Mouse (Mus musculus) forebrain, embryonic 13.5 days (tissue): Measurements from ENCODE around the gene Car6. TPM values are rescaled to one million over a fixed set of nuclear protein-coding genes. Genes with fewer than 3 reads are reported as not detected.

Experiments
- ATAC-seq: fragments of 200-750 bp; cut with Nextera tagmentation; 2 replicates; pipeline ENCODE4 v1.8.0; 2017
- H3K27ac ChIP-seq: fragments of 300-500 bp; sonication (generic); 2 replicates; pipeline ENCODE4 v1.5.1; 2015; ENCODE audit warnings: inconsistent platforms, mild to moderate bottlenecking, moderate library complexity
- H3K27me3 ChIP-seq: fragments of 300-500 bp; sonication (generic); 2 replicates; pipeline ENCODE4 v1.6.1; 2015; ENCODE audit warnings: mild to moderate bottlenecking, inconsistent platforms
- H3K36me3 ChIP-seq: fragments of 300-500 bp; sonication (generic); 2 replicates; pipeline ENCODE4 v1.6.1; 2015; ENCODE audit warnings: mild to moderate bottlenecking, inconsistent platforms; ENCODE audit not compliant: poor library complexity, severe bottlenecking
- H3K4me1 ChIP-seq: fragments of 300-500 bp; sonication (generic); 2 replicates; pipeline ENCODE4 v1.6.1; 2015; ENCODE audit warnings: inconsistent platforms
- H3K4me2 ChIP-seq: fragments of 300-500 bp; sonication (generic); 2 replicates; pipeline ENCODE4 v1.6.1; 2015; ENCODE audit warnings: inconsistent platforms, mild to moderate bottlenecking, moderate library complexity
- H3K4me3 ChIP-seq: fragments of 300-500 bp; sonication (generic); 2 replicates; pipeline ENCODE4 v1.5.1; 2015; ENCODE audit warnings: mild to moderate bottlenecking, inconsistent platforms
- H3K9ac ChIP-seq: fragments of 300-500 bp; sonication (generic); 2 replicates; pipeline ENCODE4 v1.6.1; 2015; ENCODE audit warnings: mild to moderate bottlenecking, inconsistent platforms
- H3K9me3 ChIP-seq: fragments of 300-500 bp; sonication (generic); replicated peaks from 2 replicates; pipeline ENCODE4 v1.6.1; 2016; ENCODE audit warnings: inconsistent platforms
- WGBS: fragments of 180-500 bp; shearing (Covaris S2); methylation state at CpG from one replicate; pipeline ENCODE4 v1.1.7; 2015; 5-methylcytosine and 5-hydroxymethylcytosine counted together
- polyA plus RNA-seq: library from polyadenylated mRNA; unstranded; fragments of >200 nt; fragmentation: Nextera tagmentation; extraction: Ambion mirVana; gene quantifications from 2 replicates; pipeline ENCODE4 v1.2.1, GENCODE M21; 2015

The Car6 gene
- polyA plus RNA-seq, 1 experiment from 2014 or later, result not detected

GRCm38 (mm10) chr4:150211930-150212552 is 10.9 kb upstream of the Car6 start:
- H3K36me3 ChIP-seq, result no peaks in the 10 kb centered on the region
- H3K4me2 ChIP-seq, result peak overlapping the region; percentile 53
- 53% methylated on average over 10 of the region's 10 CpGs for WGBS
- H3K27me3 ChIP-seq, result no peaks in the 10 kb centered on the region
- ATAC-seq, result peak; percentile 4; the same call in 1 of the 2 replicates
- H3K9ac ChIP-seq, result no peak overlapping the region
- peak overlapping the region; percentile 23 for H3K4me3 ChIP-seq
- no peaks in the 10 kb centered on the region for H3K9me3 ChIP-seq
- H3K27ac ChIP-seq, result no peak overlapping the region
- H3K4me1 ChIP-seq, result peaks cover 13% of the 10 kb centered on the region; the same call in 1 of the 2 replicates

GRCm38 (mm10) chr4:150210306-150210705 is 9.2 kb upstream of the Car6 start:
- Histone ChIP-seq H3K4me3 (no peak overlapping the region), H3K36me3 (no peaks in the 10 kb centered on the region), H3K9me3 (no peaks in the 10 kb centered on the region), H3K27ac (no peak overlapping the region), H3K4me1 (peaks cover 6% of the 10 kb centered on the region; the same call in 1 of the 2 replicates), H3K4me2 (no peak overlapping the region), H3K27me3 (no peaks in the 10 kb centered on the region), H3K9ac (no peak overlapping the region)
- 88% methylated on average over 8 of the region's 8 CpGs for WGBS
- ATAC-seq, result no peak

GRCm38 (mm10) chr4:150209751-150210150 is 8.6 kb upstream of the Car6 start:
- Histone ChIP-seq H3K4me1 (peaks cover 6% of the 10 kb centered on the region; the same call in 1 of the 2 replicates), H3K27ac (no peak overlapping the region), H3K4me2 (no peak overlapping the region), H3K36me3 (no peaks in the 10 kb centered on the region), H3K4me3 (no peak overlapping the region), H3K9ac (no peak overlapping the region), H3K27me3 (no peaks in the 10 kb centered on the region), H3K9me3 (no peaks in the 10 kb centered on the region)
- ATAC-seq, result no peak
- WGBS, result 97% methylated on average over 5 of the region's 5 CpGs

GRCm38 (mm10) chr4:150204877-150205276 is 3.7 kb upstream of the Car6 start:
- no peak overlapping the region for H3K4me2 ChIP-seq
- no peak overlapping the region for H3K4me3 ChIP-seq
- no peaks in the 10 kb centered on the region for H3K4me1 ChIP-seq
- H3K36me3 ChIP-seq, result no peaks in the 10 kb centered on the region
- H3K27me3 ChIP-seq, result no peaks in the 10 kb centered on the region
- ATAC-seq, result no peak
- no peak overlapping the region for H3K9ac ChIP-seq
- no peak overlapping the region for H3K27ac ChIP-seq
- no peaks in the 10 kb centered on the region for H3K9me3 ChIP-seq
- 80% methylated on average over 3 of the region's 3 CpGs for WGBS

- H3K4me2 ChIP-seq, result no peak overlapping the region
- H3K27ac ChIP-seq, result no peak overlapping the region
- no peak for ATAC-seq
- no peaks in the 10 kb centered on the region for H3K4me1 ChIP-seq
- no peaks in the 10 kb centered on the region for H3K9me3 ChIP-seq
- H3K36me3 ChIP-seq, result no peaks in the 10 kb centered on the region
- H3K9ac ChIP-seq, result no peak overlapping the region
- H3K4me3 ChIP-seq, result no peak overlapping the region
- WGBS, result 91% methylated on average over 5 of the region's 5 CpGs
- H3K27me3 ChIP-seq, result no peaks in the 10 kb centered on the region
Observed at GRCm38 (mm10) chr4:150202702-150203101, 1.6 kb upstream of the Car6 start.

GRCm38 (mm10) chr4:150198268-150198667 is 2.9 kb downstream of the Car6 start:
- Histone ChIP-seq H3K4me3 (no peak overlapping the region), H3K36me3 (no peaks in the 10 kb centered on the region), H3K4me2 (no peak overlapping the region), H3K4me1 (no peaks in the 10 kb centered on the region), H3K27me3 (no peaks in the 10 kb centered on the region), H3K27ac (no peak overlapping the region), H3K9ac (no peak overlapping the region), H3K9me3 (no peaks in the 10 kb centered on the region)
- no peak for ATAC-seq
- WGBS, result 75% methylated on average over 9 of the region's 9 CpGs

GRCm38 (mm10) chr4:150193915-150194314 is 7.2 kb downstream of the Car6 start:
- H3K36me3 ChIP-seq, result no peaks in the 10 kb centered on the region
- 47% methylated on average over 1 of the region's 1 CpGs for WGBS
- no peaks in the 10 kb centered on the region for H3K4me1 ChIP-seq
- no peak for ATAC-seq
- no peaks in the 10 kb centered on the region for H3K27me3 ChIP-seq
- no peaks in the 10 kb centered on the region for H3K9me3 ChIP-seq
- no peak overlapping the region for H3K27ac ChIP-seq
- H3K9ac ChIP-seq, result no peak overlapping the region
- H3K4me3 ChIP-seq, result no peak overlapping the region
- H3K4me2 ChIP-seq, result no peak overlapping the region

GRCm38 (mm10) chr4:150192199-150192598 is 8.9 kb downstream of the Car6 start:
- Histone ChIP-seq H3K9me3 (no peaks in the 10 kb centered on the region), H3K9ac (no peak overlapping the region), H3K4me1 (no peaks in the 10 kb centered on the region), H3K4me3 (no peak overlapping the region), H3K36me3 (no peaks in the 10 kb centered on the region), H3K27ac (no peak overlapping the region), H3K4me2 (no peak overlapping the region), H3K27me3 (no peaks in the 10 kb centered on the region)
- ATAC-seq, result no peak
- 85% methylated on average over 6 of the region's 6 CpGs for WGBS

- Histone ChIP-seq H3K9ac (no peak overlapping the region), H3K4me3 (no peak overlapping the region), H3K4me1 (no peaks in the 10 kb centered on the region), H3K36me3 (no peaks in the 10 kb centered on the region), H3K27me3 (no peaks in the 10 kb centered on the region), H3K4me2 (no peak overlapping the region), H3K9me3 (no peaks in the 10 kb centered on the region), H3K27ac (no peak overlapping the region)
- WGBS, result 48% methylated on average over 11 of the region's 11 CpGs
- ATAC-seq, result no peak
Observed at GRCm38 (mm10) chr4:150188236-150188635, 12.9 kb downstream of the Car6 start.

GRCm38 (mm10) chr4:150181304-150181703 is 19.8 kb downstream of the Car6 start:
- Histone ChIP-seq H3K4me2 (no peak overlapping the region), H3K27ac (no peak overlapping the region), H3K9ac (no peak overlapping the region), H3K4me1 (0 out of 2 replicates have a peak, but pooled peaks cover 3% of the 10 kb centered on the region), H3K4me3 (no peak overlapping the region), H3K27me3 (no peaks in the 10 kb centered on the region), H3K9me3 (no peaks in the 10 kb centered on the region), H3K36me3 (no peaks in the 10 kb centered on the region)
- WGBS, result 91% methylated on average over 7 of the region's 7 CpGs
- no peak for ATAC-seq

- Histone ChIP-seq H3K4me2 (no peak overlapping the region), H3K36me3 (no peaks in the 10 kb centered on the region), H3K4me3 (no peak overlapping the region), H3K4me1 (0 out of 2 replicates have a peak, but pooled peaks cover 3% of the 10 kb centered on the region), H3K9ac (no peak overlapping the region), H3K9me3 (no peaks in the 10 kb centered on the region), H3K27me3 (no peaks in the 10 kb centered on the region), H3K27ac (no peak overlapping the region)
- no peak for ATAC-seq
- WGBS, result 55% methylated on average over 4 of the region's 4 CpGs
Observed at GRCm38 (mm10) chr4:150178131-150178530, 23.0 kb downstream of the Car6 start.

GRCm38 (mm10) chr4:150177122-150177521 is 24.0 kb downstream of the Car6 start:
- ATAC-seq, result no peak
- 80% methylated on average over 8 of the region's 8 CpGs for WGBS
- no peaks in the 10 kb centered on the region for H3K27me3 ChIP-seq

GRCm38 (mm10) chr4:150176535-150176934 is 24.6 kb downstream of the Car6 start:
- no peak overlapping the region for H3K4me3 ChIP-seq
- H3K4me1 ChIP-seq, result 0 out of 2 replicates have a peak, but pooled peaks cover 3% of the 10 kb centered on the region
- H3K27me3 ChIP-seq, result no peaks in the 10 kb centered on the region
- H3K9me3 ChIP-seq, result no peaks in the 10 kb centered on the region
- no peak for ATAC-seq
- peak overlapping the region; percentile 22; the same call in 1 of the 2 replicates for H3K4me2 ChIP-seq
- WGBS, result 5% methylated on average over 7 of the region's 7 CpGs
- no peaks in the 10 kb centered on the region for H3K36me3 ChIP-seq
- H3K27ac ChIP-seq, result no peak overlapping the region
- no peak overlapping the region for H3K9ac ChIP-seq

More at GRCm38 (mm10) chr4:150177122-150177521, 24.0 kb downstream of the Car6 start:
- H3K4me1 ChIP-seq, result 0 out of 2 replicates have a peak, but pooled peaks cover 3% of the 10 kb centered on the region
- no peak overlapping the region for H3K4me2 ChIP-seq
- H3K27ac ChIP-seq, result no peak overlapping the region
- no peak overlapping the region for H3K4me3 ChIP-seq
- H3K9ac ChIP-seq, result no peak overlapping the region
- no peaks in the 10 kb centered on the region for H3K36me3 ChIP-seq
- H3K9me3 ChIP-seq, result no peaks in the 10 kb centered on the region
